ENCODE assay signal across 8 mouse cellular contexts in the genomic region with DNA sequence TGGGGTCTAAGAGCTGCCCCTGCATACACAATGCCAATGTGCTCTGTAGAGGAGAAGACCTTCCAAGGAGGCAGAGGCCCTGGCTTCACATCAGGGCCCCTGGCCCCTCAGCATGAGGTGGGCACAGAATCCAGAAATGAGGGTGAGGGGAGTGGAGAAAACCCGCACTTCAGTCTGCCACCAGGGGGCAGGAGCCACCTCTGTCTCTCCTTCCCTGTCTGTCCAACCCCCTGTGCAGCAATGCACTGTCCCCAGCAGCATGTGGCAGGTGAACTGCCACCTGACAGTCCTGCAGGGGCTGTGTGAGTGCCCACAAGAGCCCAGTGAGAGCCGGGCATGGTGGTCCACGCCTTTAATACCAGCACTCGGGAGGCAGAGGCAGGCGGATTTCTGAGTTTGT. TPM values are rescaled to one million over a fixed set of nuclear protein-coding genes. Genes with fewer than 3 reads are reported as not detected.
DNase-seq lines count a peak whose midpoint lies in the region; ATAC-seq and TF ChIP-seq lines count a peak whose summit lies in the region.

No protein-coding gene starts in this region.

- H3K4me3 ChIP-seq in intestine, postnatal 0 days (ENCODE audit: low read depth, low read length): no peak overlapping the region
- no peak overlapping the region for H3K4me3 ChIP-seq in intestine, embryonic 15.5 days (replicated peaks)

- no peak for ATAC-seq in intestine, postnatal 0 days
- no peak for ATAC-seq in intestine, embryonic 15.5 days
- peak; percentile 53 for ATAC-seq in megakaryocyte progenitor cell, adult 5-6 weeks (replicated peaks; ENCODE audit: poor library complexity)

- DNase-seq in A20 (ENCODE audit: low read depth, low spot score): peak; percentile 50
- peak; percentile 58 for DNase-seq in NIH3T3 (ENCODE audit: low read depth)
- no peak for DNase-seq in layer of hippocampus, postnatal 10 days (ENCODE audit: low spot score in 2 of 2)
- no peak for DNase-seq in c-Kit-positive CD71-positive TER-119-positive erythroid progenitor cells, embryonic 14.5 days (ENCODE audit: low spot score)
- DNase-seq in spleen, postnatal 36 days (ENCODE audit: low spot score in 2 of 2): no peak

- 49% methylated on average over 5 of the region's 5 CpGs for WGBS in intestine, postnatal 0 days
- WGBS in intestine, embryonic 15.5 days: 61% methylated on average over 5 of the region's 5 CpGs

- H3K36me3 ChIP-seq in intestine, postnatal 0 days (ENCODE audit: control insufficient read depth, insufficient read depth): peaks cover 41% of the 10 kb centered on the region
- H3K36me3 ChIP-seq in intestine, embryonic 15.5 days: peaks cover 9% of the 10 kb centered on the region; the same call in 1 of the 2 replicates

- no peaks in the 10 kb centered on the region for H3K9me3 ChIP-seq in intestine, postnatal 0 days (ENCODE audit: control insufficient read depth)
- no peaks in the 10 kb centered on the region for H3K9me3 ChIP-seq in intestine, embryonic 15.5 days

- no peak overlapping the region for H3K4me2 ChIP-seq in intestine, postnatal 0 days (replicated peaks; ENCODE audit: low read depth)
- no peak overlapping the region for H3K4me2 ChIP-seq in intestine, embryonic 15.5 days (replicated peaks)

- H3K27ac ChIP-seq in intestine, postnatal 0 days (ENCODE audit: low read depth, low read length): no peak overlapping the region
- no peak overlapping the region for H3K27ac ChIP-seq in intestine, embryonic 15.5 days

- H3K9ac ChIP-seq in intestine, postnatal 0 days (ENCODE audit: low read depth, low read length): no peak overlapping the region
- H3K9ac ChIP-seq in intestine, embryonic 15.5 days: no peak overlapping the region

- H3K27me3 ChIP-seq in intestine, postnatal 0 days (replicated peaks; ENCODE audit: control insufficient read depth, insufficient read depth, low read length): no peaks in the 10 kb centered on the region
- H3K27me3 ChIP-seq in intestine, embryonic 15.5 days (replicated peaks): no peaks in the 10 kb centered on the region

- no peaks in the 10 kb centered on the region for H3K4me1 ChIP-seq in intestine, postnatal 0 days (replicated peaks; ENCODE audit: control insufficient read depth, insufficient read depth, low read length)
- no peaks in the 10 kb centered on the region for H3K4me1 ChIP-seq in intestine, embryonic 15.5 days (replicated peaks)

- peak; percentile 73 for TF ChIP-seq CTCF in intestine, postnatal 0 days (IDR thresholded peaks at IDR 0.05; ENCODE audit: low read depth)

RNA-seq across cellular contexts. Expression of a gene that starts 14.1 kb away (rescaled TPM):
- 1,208 and 1,296 TPM in 2 replicates for polyA plus RNA-seq in intestine, postnatal 0 days (2015; fragmentation: Nextera tagmentation; extraction: Ambion mirVana)
- 270 and 290 TPM in 2 replicates for polyA plus RNA-seq in intestine, embryonic 15.5 days (2015; fragmentation: Nextera tagmentation; extraction: Ambion mirVana)
- total RNA-seq in megakaryocyte progenitor cell, adult 5-6 weeks (2015): 48.9 and 56.0 TPM in 2 replicates
- 41.9 and 51.4 TPM in 2 replicates for total RNA-seq in megakaryocyte progenitor cell, adult 5-6 weeks (2017)
- total RNA-seq in layer of hippocampus, postnatal 10 days (2021): 10 to 100 TPM; 37.4 to 38.2 TPM

RNA-seq across cellular contexts. Expression of a gene that starts 25.2 kb away (rescaled TPM):
- polyA plus RNA-seq in intestine, postnatal 0 days (2015; fragmentation: Nextera tagmentation; extraction: Ambion mirVana): 22.8 and 26.5 TPM in 2 replicates
- 23.4 and 26.7 TPM in 2 replicates for polyA plus RNA-seq in intestine, embryonic 15.5 days (2015; fragmentation: Nextera tagmentation; extraction: Ambion mirVana)
- total RNA-seq in megakaryocyte progenitor cell, adult 5-6 weeks (2015): 24.7 and 28.1 TPM in 2 replicates
- 18.8 and 19.9 TPM in 2 replicates for total RNA-seq in megakaryocyte progenitor cell, adult 5-6 weeks (2017)
- 10 to 100 TPM; 57.3 to 58.6 TPM for total RNA-seq in layer of hippocampus, postnatal 10 days (2021)

RNA-seq across cellular contexts. Expression of a gene that starts 26.7 kb away (rescaled TPM):
- 141 and 148 TPM in 2 replicates for polyA plus RNA-seq in intestine, postnatal 0 days (2015; fragmentation: Nextera tagmentation; extraction: Ambion mirVana)
- 268 and 277 TPM in 2 replicates for polyA plus RNA-seq in intestine, embryonic 15.5 days (2015; fragmentation: Nextera tagmentation; extraction: Ambion mirVana)
- 56.7 and 60.6 TPM in 2 replicates for total RNA-seq in megakaryocyte progenitor cell, adult 5-6 weeks (2015)
- total RNA-seq in megakaryocyte progenitor cell, adult 5-6 weeks (2017): 336 and 416 TPM in 2 replicates
- 100 to 1,000 TPM; 316 to 337 TPM for total RNA-seq in layer of hippocampus, postnatal 10 days (2021)

Comparison
In these comparisons a context has a peak if more than half of its experiments do, and no peak if none do; other contexts are left out.
1. DNase-seq: peak in A20 (single experiment) and NIH3T3 (single experiment); none in layer of hippocampus, postnatal 10 days (0 of 2), c-Kit-positive CD71-positive TER-119-positive erythroid progenitor cells, embryonic 14.5 days (single experiment) and spleen, postnatal 36 days (0 of 2).